Mouse (Mus musculus): ENCODE data around the gene Bcas3. TPM values are rescaled to one million over a fixed set of nuclear protein-coding genes. Genes with fewer than 3 reads are reported as not detected.

Bcas3 gene
- polyA plus RNA-seq, 1 experiment: 37.8 TPM

DNA sequence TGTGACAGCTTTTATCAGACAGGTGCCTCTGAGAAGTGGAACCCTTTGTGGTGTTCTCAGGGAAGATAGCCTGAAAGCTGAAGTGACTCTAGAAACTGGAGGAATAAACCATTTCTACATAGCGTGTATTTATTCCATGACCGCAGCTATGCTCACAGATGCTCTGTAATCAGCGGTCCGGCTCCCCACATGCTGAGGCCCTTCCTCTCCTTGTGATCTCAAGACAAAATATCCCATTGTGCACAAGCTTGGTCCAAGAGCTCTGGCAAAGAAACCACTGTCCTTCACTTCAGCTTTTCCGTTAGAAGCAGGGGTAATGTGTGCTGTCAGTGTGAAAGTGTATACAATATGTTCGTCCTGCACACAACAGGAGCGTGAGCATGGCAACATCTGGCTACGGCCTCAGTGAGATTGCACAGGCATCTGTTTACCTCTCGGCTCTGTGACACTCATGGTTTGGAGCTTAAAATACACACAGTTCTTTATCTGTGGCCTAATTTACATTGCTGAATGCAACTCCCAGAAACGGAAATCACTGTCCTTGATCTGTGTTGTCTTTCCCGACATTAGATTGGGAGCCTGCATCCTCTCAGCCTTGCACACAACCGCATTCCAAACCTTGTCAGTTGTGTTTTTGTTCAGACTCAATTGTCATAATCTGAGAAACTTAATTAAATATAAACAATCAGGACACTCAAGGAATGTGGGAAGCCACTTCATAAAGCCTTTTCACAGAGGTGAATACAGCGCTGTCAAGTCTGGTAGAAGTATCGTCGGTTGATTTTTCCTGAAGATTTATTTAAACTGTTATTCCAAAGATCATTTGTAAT lies 225.1 kb downstream of the Bcas3 start:
- Histone ChIP-seq H3K36me3 (ENCODE audit: control insufficient read depth, insufficient read depth, low read length, poor library complexity, severe bottlenecking) (no peaks in the 10 kb centered on the region), H3K4me1 (ENCODE audit: control insufficient read depth, insufficient read depth, low read length) (no peaks in the 10 kb centered on the region), H3K27me3 (ENCODE audit: control insufficient read depth, insufficient read depth, low read length, poor library complexity, severe bottlenecking) (no peaks in the 10 kb centered on the region), H3K9me3 (replicated peaks; ENCODE audit: control insufficient read depth, insufficient read depth, low read length, poor library complexity, severe bottlenecking) (no peaks in the 10 kb centered on the region), H3K9ac (ENCODE audit: low read depth, poor library complexity, severe bottlenecking) (no peak overlapping the region), H3K27ac (ENCODE audit: insufficient read depth, low read length) (no peak overlapping the region), H3K4me3 (ENCODE audit: low read depth, low read length) (no peak overlapping the region)
- TF ChIP-seq POLR2A (IDR thresholded peaks at IDR 0.05; ENCODE audit: insufficient read depth, low read length): no peak
- no peak for TF ChIP-seq CTCF (IDR thresholded peaks at IDR 0.05; ENCODE audit: low read depth, low read length)
- TF ChIP-seq EP300 (IDR thresholded peaks at IDR 0.05; ENCODE audit: insufficient read depth, low read depth, low read length): no peak

DNA sequence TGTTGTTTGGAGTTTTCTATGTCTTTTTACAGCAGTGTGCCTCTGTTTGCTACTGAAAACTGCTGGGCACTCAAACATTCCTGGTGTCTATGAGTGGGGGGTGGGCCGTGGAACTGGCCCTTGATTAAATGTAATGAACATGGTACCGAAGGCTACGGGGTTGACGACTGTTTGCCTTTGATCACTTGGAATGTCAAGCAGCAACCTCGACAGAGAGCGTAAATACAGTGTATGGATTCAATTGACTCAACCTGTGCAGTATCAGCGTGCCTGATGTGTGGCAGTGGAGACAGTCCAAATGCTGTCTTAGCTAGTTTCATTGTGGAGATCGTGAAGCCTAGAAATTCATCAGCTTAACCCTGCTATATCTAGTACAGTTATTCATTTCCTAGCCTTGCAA lies 231.1 kb downstream of the Bcas3 start:
- Histone ChIP-seq H3K4me3 (ENCODE audit: low read depth, low read length) (no peak overlapping the region), H3K9me3 (replicated peaks; ENCODE audit: control insufficient read depth, insufficient read depth, low read length, poor library complexity, severe bottlenecking) (no peaks in the 10 kb centered on the region), H3K27ac (ENCODE audit: insufficient read depth, low read length) (no peak overlapping the region), H3K4me1 (ENCODE audit: control insufficient read depth, insufficient read depth, low read length) (no peaks in the 10 kb centered on the region), H3K36me3 (ENCODE audit: control insufficient read depth, insufficient read depth, low read length, poor library complexity, severe bottlenecking) (no peaks in the 10 kb centered on the region), H3K9ac (ENCODE audit: low read depth, poor library complexity, severe bottlenecking) (no peak overlapping the region), H3K27me3 (ENCODE audit: control insufficient read depth, insufficient read depth, low read length, poor library complexity, severe bottlenecking) (no peaks in the 10 kb centered on the region)
- no peak for TF ChIP-seq CTCF (IDR thresholded peaks at IDR 0.05; ENCODE audit: low read depth, low read length)
- TF ChIP-seq EP300 (IDR thresholded peaks at IDR 0.05; ENCODE audit: insufficient read depth, low read depth, low read length): no peak
- TF ChIP-seq POLR2A (IDR thresholded peaks at IDR 0.05; ENCODE audit: insufficient read depth, low read length): no peak

DNA sequence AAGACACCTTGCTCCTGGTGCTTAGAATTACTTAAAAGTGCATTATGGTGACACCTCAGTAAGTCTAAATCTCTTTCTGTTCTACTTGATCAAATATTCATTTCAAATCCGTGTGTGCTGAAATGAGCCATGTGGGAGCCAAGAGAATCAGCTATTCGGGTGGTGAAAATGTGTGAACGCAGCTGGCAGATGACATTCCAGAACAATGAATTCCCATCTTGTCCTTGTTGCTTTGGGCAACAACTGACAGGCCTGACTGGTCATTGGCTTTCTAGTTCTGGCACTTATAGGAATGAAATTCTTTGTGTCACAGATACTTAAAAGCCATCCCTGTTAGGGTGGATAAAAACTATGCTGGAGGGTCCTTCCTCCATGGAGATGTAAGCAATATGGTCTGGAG lies 240.7 kb downstream of the Bcas3 start:
- H3K27me3 ChIP-seq (ENCODE audit: control insufficient read depth, insufficient read depth, low read length, poor library complexity, severe bottlenecking): no peaks in the 10 kb centered on the region
- H3K9me3 ChIP-seq (replicated peaks; ENCODE audit: control insufficient read depth, insufficient read depth, low read length, poor library complexity, severe bottlenecking): no peaks in the 10 kb centered on the region
- no peaks in the 10 kb centered on the region for H3K4me1 ChIP-seq (ENCODE audit: control insufficient read depth, insufficient read depth, low read length)
- H3K4me3 ChIP-seq (ENCODE audit: low read depth, low read length): no peak overlapping the region
- TF ChIP-seq CTCF (IDR thresholded peaks at IDR 0.05; ENCODE audit: low read depth, low read length) (no peak), EP300 (IDR thresholded peaks at IDR 0.05; ENCODE audit: insufficient read depth, low read depth, low read length) (no peak), POLR2A (IDR thresholded peaks at IDR 0.05; ENCODE audit: insufficient read depth, low read length) (no peak)
- no peak overlapping the region for H3K9ac ChIP-seq (ENCODE audit: low read depth, poor library complexity, severe bottlenecking)
- no peak overlapping the region for H3K27ac ChIP-seq (ENCODE audit: insufficient read depth, low read length)
- no peaks in the 10 kb centered on the region for H3K36me3 ChIP-seq (ENCODE audit: control insufficient read depth, insufficient read depth, low read length, poor library complexity, severe bottlenecking)

DNA sequence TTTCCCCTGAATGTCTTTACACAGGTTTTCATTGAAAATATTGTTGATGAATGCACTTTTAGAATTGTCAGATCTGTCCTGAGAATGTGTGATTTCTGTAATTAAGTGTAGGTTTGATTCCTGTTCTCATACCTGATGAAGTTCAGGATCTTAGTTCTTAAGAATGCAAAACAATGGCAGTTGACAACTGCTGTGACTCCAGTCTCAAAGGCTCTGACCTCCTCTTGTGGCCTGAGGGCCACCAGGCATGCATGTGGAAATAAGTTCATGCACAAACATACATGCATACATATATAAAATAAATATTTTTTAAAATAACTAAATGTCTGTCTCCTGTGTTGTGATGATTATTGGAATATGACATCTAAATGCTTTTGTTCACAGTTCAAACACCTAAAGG lies 246.3 kb downstream of the Bcas3 start:
- no peak overlapping the region for H3K9ac ChIP-seq (ENCODE audit: low read depth, poor library complexity, severe bottlenecking)
- H3K4me3 ChIP-seq (ENCODE audit: low read depth, low read length): no peak overlapping the region
- no peak overlapping the region for H3K27ac ChIP-seq (ENCODE audit: insufficient read depth, low read length)
- no peaks in the 10 kb centered on the region for H3K27me3 ChIP-seq (ENCODE audit: control insufficient read depth, insufficient read depth, low read length, poor library complexity, severe bottlenecking)
- no peak for TF ChIP-seq CTCF (IDR thresholded peaks at IDR 0.05; ENCODE audit: low read depth, low read length)
- no peak for TF ChIP-seq EP300 (IDR thresholded peaks at IDR 0.05; ENCODE audit: insufficient read depth, low read depth, low read length)
- no peak for TF ChIP-seq POLR2A (IDR thresholded peaks at IDR 0.05; ENCODE audit: insufficient read depth, low read length)
- no peaks in the 10 kb centered on the region for H3K9me3 ChIP-seq (replicated peaks; ENCODE audit: control insufficient read depth, insufficient read depth, low read length, poor library complexity, severe bottlenecking)
- H3K4me1 ChIP-seq (ENCODE audit: control insufficient read depth, insufficient read depth, low read length): no peaks in the 10 kb centered on the region
- H3K36me3 ChIP-seq (ENCODE audit: control insufficient read depth, insufficient read depth, low read length, poor library complexity, severe bottlenecking): no peaks in the 10 kb centered on the region

DNA sequence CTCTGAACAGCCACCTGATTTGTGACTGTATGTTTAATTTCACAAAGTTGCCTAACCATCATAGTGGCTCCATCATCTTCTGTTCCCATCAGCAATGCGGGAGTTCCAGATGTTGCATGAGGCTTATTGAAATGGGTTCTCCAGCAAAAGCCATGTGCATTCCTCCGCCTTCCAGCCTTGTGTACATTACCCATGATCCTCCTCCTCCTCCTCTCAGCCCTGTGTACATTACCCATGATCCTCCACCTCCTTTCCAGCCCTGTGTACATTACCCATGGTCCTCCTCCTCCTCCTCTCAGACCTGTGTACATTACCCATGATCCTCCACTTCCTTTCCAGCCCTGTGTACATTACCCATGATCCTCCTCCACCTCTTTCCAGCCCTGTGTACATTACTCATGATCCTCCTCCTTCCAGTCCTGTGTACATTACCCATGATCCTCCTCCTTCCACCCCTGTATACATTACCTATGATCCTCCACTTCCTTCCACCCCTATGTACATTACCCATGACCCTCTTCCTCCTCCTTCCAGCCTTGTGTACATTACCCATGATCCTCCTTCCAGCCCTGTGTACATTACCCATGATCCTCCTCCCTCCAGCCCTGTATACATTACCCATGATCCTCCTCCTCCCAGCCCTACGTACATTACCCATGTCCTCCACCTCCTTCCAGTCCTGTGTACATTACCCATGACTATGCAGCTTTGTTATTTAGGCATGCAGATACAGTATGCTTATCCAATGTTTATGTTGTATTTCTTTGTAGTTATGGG lies 250.8 kb downstream of the Bcas3 start:
- H3K9ac ChIP-seq (ENCODE audit: low read depth, poor library complexity, severe bottlenecking): no peak overlapping the region
- no peaks in the 10 kb centered on the region for H3K36me3 ChIP-seq (ENCODE audit: control insufficient read depth, insufficient read depth, low read length, poor library complexity, severe bottlenecking)
- H3K4me1 ChIP-seq (ENCODE audit: control insufficient read depth, insufficient read depth, low read length): no peaks in the 10 kb centered on the region
- H3K9me3 ChIP-seq (replicated peaks; ENCODE audit: control insufficient read depth, insufficient read depth, low read length, poor library complexity, severe bottlenecking): no peaks in the 10 kb centered on the region
- no peak overlapping the region for H3K4me3 ChIP-seq (ENCODE audit: low read depth, low read length)
- H3K27me3 ChIP-seq (ENCODE audit: control insufficient read depth, insufficient read depth, low read length, poor library complexity, severe bottlenecking): no peaks in the 10 kb centered on the region
- no peak overlapping the region for H3K27ac ChIP-seq (ENCODE audit: insufficient read depth, low read length)
- no peak for TF ChIP-seq EP300 (IDR thresholded peaks at IDR 0.05; ENCODE audit: insufficient read depth, low read depth, low read length)
- TF ChIP-seq CTCF (IDR thresholded peaks at IDR 0.05; ENCODE audit: low read depth, low read length): no peak
- no peak for TF ChIP-seq POLR2A (IDR thresholded peaks at IDR 0.05; ENCODE audit: insufficient read depth, low read length)
